In the genomic region with DNA sequence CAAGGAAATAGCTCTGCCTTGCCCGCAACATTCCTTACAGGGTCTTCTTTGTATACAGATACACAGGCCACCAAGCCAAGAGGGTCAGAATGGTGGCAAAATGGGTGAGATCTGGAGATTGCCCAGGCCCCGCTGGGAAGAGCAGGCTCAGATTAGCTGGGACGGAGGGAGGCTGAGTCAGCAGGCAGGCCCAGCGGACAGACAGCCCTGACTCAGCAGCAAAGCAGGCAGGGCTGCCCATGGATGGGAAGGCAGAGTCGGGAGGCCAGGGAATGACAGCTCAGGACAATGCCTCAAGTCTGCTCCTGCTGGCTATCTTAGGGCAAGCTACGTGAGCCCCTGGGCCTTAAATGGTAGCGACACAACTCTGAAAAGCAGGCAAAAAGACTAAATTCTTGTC, we compare ENCODE assay signal across 26 mouse cellular contexts. TPM values are rescaled to one million over a fixed set of nuclear protein-coding genes. Genes with fewer than 3 reads are reported as not detected.
DNase-seq lines count a peak whose midpoint lies in the region; ATAC-seq lines count a peak whose summit lies in the region.
"Had no signal": no experiment of that assay in that cellular context is flagged by ENCODE, and none has a peak within 500 bp of the region (broad histone marks: within the 10 kb centered on the region; RNA-seq: fewer than 3 reads in every experiment).

No protein-coding gene starts in this region.

- WGBS in kidney, embryonic 16.5 days = 77% methylated on average over 7 of the region's 7 CpGs

- no peak overlapping the region for H3K27ac ChIP-seq in kidney, embryonic 16.5 days (ENCODE audit: low read length)
- H3K27ac ChIP-seq: forebrain, embryonic 12.5 days; heart, adult 2 months; heart, embryonic 15.5 days; layer of hippocampus, adult 2 months; limb, embryonic 15.5 days; liver, embryonic 15.5 days; macrophage; midbrain, embryonic 13.5 days; stomach, postnatal 0 days had no signal

- peaks cover 32% of the 10 kb centered on the region for H3K36me3 ChIP-seq in kidney, embryonic 16.5 days (ENCODE audit: insufficient read depth, low read length)

- no peak for DNase-seq in frontal cortex, postnatal 10 days (ENCODE audit: low spot score in 2 of 2)
- DNase-seq in kidney, postnatal 36 days = peak; percentile 11 to 13
- peak; percentile 70 for DNase-seq in MN1 (ENCODE audit: low spot score)
- DNase-seq in adrenal gland, postnatal 36 days = peak; percentile 66 to 74
- no peak for DNase-seq in heart, postnatal 4 days
- DNase-seq: cerebellum, adult 8-10 months; gastrocnemius, postnatal 14 days; heart, adult 2 months; kidney, postnatal 10 days; retina, postnatal 1 day had no signal

- no peak overlapping the region for H3K4me3 ChIP-seq in kidney, embryonic 16.5 days (ENCODE audit: low read length)
- H3K4me3 ChIP-seq: forebrain, embryonic 12.5 days; heart, adult 2 months; heart, embryonic 15.5 days; layer of hippocampus, adult 2 months; limb, embryonic 15.5 days; liver, embryonic 15.5 days; midbrain, embryonic 13.5 days had no signal

- ATAC-seq in frontal cortex, adult (ENCODE audit: low TSS enrichment) = peak; percentile 45; the same call in 1 of the 2 replicates
- no peak for ATAC-seq in kidney, embryonic 16.5 days (ENCODE audit: low FRiP score, low TSS enrichment)
- ATAC-seq: intestine, postnatal 0 days had no signal

- no peak overlapping the region for H3K4me2 ChIP-seq in kidney, embryonic 16.5 days (replicated peaks; ENCODE audit: low read depth, low read length)
- H3K4me2 ChIP-seq: forebrain, embryonic 12.5 days; heart, embryonic 15.5 days; limb, embryonic 15.5 days; liver, embryonic 15.5 days; midbrain, embryonic 13.5 days had no signal

- no peaks in the 10 kb centered on the region for H3K27me3 ChIP-seq in kidney, embryonic 16.5 days (ENCODE audit: insufficient read depth, low read length)
- H3K27me3 ChIP-seq: forebrain, embryonic 12.5 days; heart, embryonic 15.5 days; limb, embryonic 15.5 days; liver, embryonic 15.5 days had no signal

- peaks cover 6% of the 10 kb centered on the region; the same call in 1 of the 2 replicates for H3K9me3 ChIP-seq in kidney, embryonic 16.5 days (ENCODE audit: low read length)
- H3K9me3 ChIP-seq: forebrain, embryonic 12.5 days; heart, embryonic 15.5 days; limb, embryonic 15.5 days; liver, embryonic 15.5 days; midbrain, embryonic 13.5 days had no signal

- peaks cover 5% of the 10 kb centered on the region; the same call in 1 of the 2 replicates for H3K4me1 ChIP-seq in kidney, embryonic 16.5 days (ENCODE audit: insufficient read depth, low read length)

- no peak overlapping the region for H3K9ac ChIP-seq in kidney, embryonic 16.5 days (replicated peaks; ENCODE audit: low read length)
- H3K9ac ChIP-seq: forebrain, embryonic 12.5 days; heart, embryonic 15.5 days; limb, embryonic 15.5 days; liver, embryonic 15.5 days; midbrain, embryonic 13.5 days had no signal

RNA-seq across cellular contexts. Expression of a gene that starts 26.8 kb away (rescaled TPM):
- polyA plus RNA-seq in kidney, embryonic 16.5 days (2015; fragmentation: Nextera tagmentation; extraction: Ambion mirVana) = 33.3 and 34.0 TPM in 2 replicates
- total RNA-seq in adrenal gland, postnatal 36 days (2021) = 10 to 100 TPM; 55.1 to 60.9 TPM
- total RNA-seq in heart, postnatal 4 days (2021) = 10 to 100 TPM; 76.5 to 77.4 TPM

RNA-seq across cellular contexts. Expression of a gene that starts 34.4 kb away (rescaled TPM):
- polyA plus RNA-seq in kidney, embryonic 16.5 days (2015; fragmentation: Nextera tagmentation; extraction: Ambion mirVana) = not detected in 2 replicates
- total RNA-seq in adrenal gland, postnatal 36 days (2021) = not detected
- not detected for total RNA-seq in heart, postnatal 4 days (2021)
- total RNA-seq: gastrocnemius, postnatal 14 days; heart, adult 2 months; hematopoietic stem cell, adult 5-6 weeks; layer of hippocampus, adult 2 months; left cerebral cortex, postnatal 25 days had no signal
- polyA plus RNA-seq: frontal cortex, adult 2 months; heart, adult 2 months; heart, embryonic 15.5 days; liver, embryonic 15.5 days; lung, embryonic 16.5 days; macrophage; urinary bladder, adult 2 months had no signal

Comparison
In these comparisons a context has a peak if more than half of its experiments do, and no peak if none do; other contexts are left out.
1. DNase-seq: peak in kidney, postnatal 36 days (2 of 2), MN1 (single experiment) and adrenal gland, postnatal 36 days (2 of 2); none in frontal cortex, postnatal 10 days (0 of 2) and heart, postnatal 4 days (single experiment).